Mouse (Mus musculus): ENCODE measurements around the gene Zfp683. TPM values are rescaled to one million over a fixed set of nuclear protein-coding genes. Genes with fewer than 3 reads are reported as not detected.

The Zfp683 gene
- polyA plus RNA-seq (2015; fragmentation: Nextera tagmentation; extraction: Ambion mirVana) = not detected in 2 replicates

DNA sequence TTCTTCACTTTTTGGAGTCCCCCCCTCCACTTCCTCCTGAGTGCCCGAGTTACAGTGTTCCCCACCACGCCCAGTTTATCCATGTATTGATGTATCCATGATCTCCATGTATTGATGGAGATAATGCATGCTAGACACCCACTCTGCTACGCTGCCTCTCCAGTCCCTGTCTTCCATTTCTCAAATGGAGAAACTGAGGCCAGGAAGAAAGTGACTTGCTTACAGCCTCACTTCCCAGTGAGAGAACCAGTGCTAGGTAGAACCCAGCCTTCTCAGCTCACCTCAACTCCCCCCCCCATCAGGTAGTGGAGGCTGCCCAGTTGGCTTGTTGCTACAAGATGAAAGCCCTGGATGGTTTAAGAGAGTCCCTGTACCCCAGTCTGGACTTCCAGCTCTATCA, at the start of gene Zfp683:
TSS of gene Zfp683 (plus strand) at position 301 of the 400 bp plus-strand sequence.
- no peaks in the 10 kb centered on the region for H3K27me3 ChIP-seq (replicated peaks; ENCODE audit: control insufficient read depth, insufficient read depth, low read length)
- H3K36me3 ChIP-seq (ENCODE audit: control insufficient read depth, insufficient read depth) = no peaks in the 10 kb centered on the region
- no peak within 1 kb of the TSS for H3K27ac ChIP-seq (ENCODE audit: low read length)
- no peak within 1 kb of the TSS for H3K9ac ChIP-seq (replicated peaks; ENCODE audit: low read depth, low read length)
- H3K4me1 ChIP-seq (replicated peaks; ENCODE audit: control insufficient read depth, insufficient read depth, low read length) = peaks cover 4% of the 10 kb centered on the region
- H3K9me3 ChIP-seq (ENCODE audit: control insufficient read depth, low read length) = no peaks in the 10 kb centered on the region
- no peak for ATAC-seq
- no peak within 1 kb of the TSS for H3K4me3 ChIP-seq (replicated peaks; ENCODE audit: low read length)
- no peak within 1 kb of the TSS for H3K4me2 ChIP-seq (ENCODE audit: low read length)
- WGBS = 89% methylated on average over 3 of the region's 3 CpGs

DNA sequence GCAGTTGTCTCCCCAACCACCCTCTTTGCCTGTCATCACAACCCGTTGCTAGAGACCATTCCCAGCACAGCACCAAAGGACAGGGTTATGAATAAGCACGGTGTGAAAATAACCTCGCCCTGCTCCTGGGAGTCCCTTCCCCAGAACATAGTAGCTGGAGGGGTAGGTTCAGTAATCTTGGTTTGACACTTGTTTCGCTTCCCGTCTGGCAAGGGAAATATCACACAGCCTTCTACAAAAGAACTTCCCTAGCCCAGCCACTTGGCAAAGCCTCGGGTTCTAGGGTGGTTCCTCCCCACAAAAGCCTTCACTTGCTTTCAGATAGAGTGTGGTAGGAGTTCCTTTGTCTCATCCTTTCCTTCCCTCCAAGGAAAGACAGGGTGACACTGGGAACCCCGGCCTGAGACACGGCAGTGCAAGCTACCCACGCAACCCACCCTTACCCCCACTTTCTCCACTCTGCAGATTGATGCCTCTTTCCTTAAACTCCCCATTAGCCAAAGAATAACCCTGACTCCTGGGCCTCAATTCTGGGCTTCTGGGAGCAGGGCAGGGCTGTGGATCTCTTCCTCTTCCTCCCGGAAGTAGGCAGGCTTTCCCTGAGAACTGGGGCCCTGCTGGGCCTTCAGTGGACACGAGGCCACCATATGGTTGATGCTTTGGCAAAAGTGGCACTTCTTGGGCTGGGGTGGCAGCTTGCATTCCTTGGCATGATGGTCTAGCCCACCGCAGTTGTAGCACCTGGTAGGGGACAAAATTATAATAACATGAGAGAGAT, 47.9 kb upstream of the Zfp683 start:
- no peaks in the 10 kb centered on the region for H3K27me3 ChIP-seq (replicated peaks; ENCODE audit: control insufficient read depth, insufficient read depth, low read length)
- H3K36me3 ChIP-seq (ENCODE audit: control insufficient read depth, insufficient read depth) = no peaks in the 10 kb centered on the region
- 60% methylated on average over 12 of the region's 12 CpGs for WGBS

DNA sequence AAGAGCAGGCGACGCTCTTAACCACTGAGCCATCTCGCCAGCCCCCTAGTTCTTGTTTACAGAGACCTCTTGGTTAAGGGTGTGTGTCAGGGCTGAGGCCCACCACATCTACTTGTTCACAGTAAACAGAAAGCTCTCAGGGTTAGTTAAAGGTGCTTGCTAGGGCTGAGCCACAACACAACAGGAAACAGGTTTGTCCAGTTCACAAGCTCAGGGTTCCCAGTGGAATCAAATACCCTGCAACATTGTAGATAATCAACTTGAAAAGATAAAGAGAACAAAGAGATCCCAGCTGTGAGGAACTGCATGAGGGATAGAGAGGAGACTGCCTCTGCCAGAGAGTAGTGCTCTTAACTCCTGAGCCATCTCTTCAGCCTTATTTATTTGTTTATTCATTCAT, 46.8 kb upstream of the Zfp683 start:
- Histone ChIP-seq H3K9me3 (ENCODE audit: control insufficient read depth, low read length) (no peaks in the 10 kb centered on the region), H3K4me1 (replicated peaks; ENCODE audit: control insufficient read depth, insufficient read depth, low read length) (no peaks in the 10 kb centered on the region), H3K4me2 (ENCODE audit: low read length) (no peak overlapping the region), H3K4me3 (replicated peaks; ENCODE audit: low read length) (no peak overlapping the region), H3K9ac (replicated peaks; ENCODE audit: low read depth, low read length) (no peak overlapping the region), H3K36me3 (ENCODE audit: control insufficient read depth, insufficient read depth) (no peaks in the 10 kb centered on the region), H3K27ac (ENCODE audit: low read length) (no peak overlapping the region), H3K27me3 (replicated peaks; ENCODE audit: control insufficient read depth, insufficient read depth, low read length) (no peaks in the 10 kb centered on the region)
- WGBS = 94% methylated on average over 3 of the region's 3 CpGs
- no peak for ATAC-seq

More for the DNA sequence above, 47.9 kb upstream of the Zfp683 start:
- Histone ChIP-seq H3K27ac (ENCODE audit: low read length) (no peak overlapping the region), H3K9me3 (ENCODE audit: control insufficient read depth, low read length) (no peaks in the 10 kb centered on the region), H3K4me2 (ENCODE audit: low read length) (no peak overlapping the region), H3K4me1 (replicated peaks; ENCODE audit: control insufficient read depth, insufficient read depth, low read length) (no peaks in the 10 kb centered on the region), H3K9ac (replicated peaks; ENCODE audit: low read depth, low read length) (no peak overlapping the region), H3K4me3 (replicated peaks; ENCODE audit: low read length) (no peak overlapping the region)
- no peak for ATAC-seq

DNA sequence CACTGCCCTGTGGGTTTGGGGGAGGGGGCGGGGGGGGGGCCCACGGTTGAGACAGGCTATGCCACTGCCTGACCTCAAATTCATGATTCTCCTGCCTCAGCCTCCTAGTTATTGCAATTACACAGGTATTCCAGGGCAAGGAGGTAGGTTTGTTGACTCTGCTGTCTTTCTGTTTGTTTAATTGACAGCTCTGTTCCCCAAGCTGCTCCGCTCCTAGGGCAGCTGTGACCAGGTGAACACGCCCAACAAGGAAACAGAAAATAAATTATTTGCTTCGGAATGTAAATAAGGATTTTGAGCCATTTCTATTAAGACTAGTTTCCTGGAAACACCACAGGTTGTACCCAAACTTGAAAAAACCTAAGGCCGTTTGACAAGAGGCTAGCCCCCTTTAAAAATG, 43.9 kb upstream of the Zfp683 start:
- 55% methylated on average over 6 of the region's 6 CpGs for WGBS
- Histone ChIP-seq H3K4me3 (replicated peaks; ENCODE audit: low read length) (no peak overlapping the region), H3K9me3 (ENCODE audit: control insufficient read depth, low read length) (no peaks in the 10 kb centered on the region), H3K27ac (ENCODE audit: low read length) (no peak overlapping the region), H3K36me3 (ENCODE audit: control insufficient read depth, insufficient read depth) (no peaks in the 10 kb centered on the region), H3K4me1 (replicated peaks; ENCODE audit: control insufficient read depth, insufficient read depth, low read length) (no peaks in the 10 kb centered on the region), H3K9ac (replicated peaks; ENCODE audit: low read depth, low read length) (no peak overlapping the region), H3K27me3 (replicated peaks; ENCODE audit: control insufficient read depth, insufficient read depth, low read length) (no peaks in the 10 kb centered on the region; the same call in none of the 2 replicates), H3K4me2 (ENCODE audit: low read length) (no peak overlapping the region)
- ATAC-seq = no peak

DNA sequence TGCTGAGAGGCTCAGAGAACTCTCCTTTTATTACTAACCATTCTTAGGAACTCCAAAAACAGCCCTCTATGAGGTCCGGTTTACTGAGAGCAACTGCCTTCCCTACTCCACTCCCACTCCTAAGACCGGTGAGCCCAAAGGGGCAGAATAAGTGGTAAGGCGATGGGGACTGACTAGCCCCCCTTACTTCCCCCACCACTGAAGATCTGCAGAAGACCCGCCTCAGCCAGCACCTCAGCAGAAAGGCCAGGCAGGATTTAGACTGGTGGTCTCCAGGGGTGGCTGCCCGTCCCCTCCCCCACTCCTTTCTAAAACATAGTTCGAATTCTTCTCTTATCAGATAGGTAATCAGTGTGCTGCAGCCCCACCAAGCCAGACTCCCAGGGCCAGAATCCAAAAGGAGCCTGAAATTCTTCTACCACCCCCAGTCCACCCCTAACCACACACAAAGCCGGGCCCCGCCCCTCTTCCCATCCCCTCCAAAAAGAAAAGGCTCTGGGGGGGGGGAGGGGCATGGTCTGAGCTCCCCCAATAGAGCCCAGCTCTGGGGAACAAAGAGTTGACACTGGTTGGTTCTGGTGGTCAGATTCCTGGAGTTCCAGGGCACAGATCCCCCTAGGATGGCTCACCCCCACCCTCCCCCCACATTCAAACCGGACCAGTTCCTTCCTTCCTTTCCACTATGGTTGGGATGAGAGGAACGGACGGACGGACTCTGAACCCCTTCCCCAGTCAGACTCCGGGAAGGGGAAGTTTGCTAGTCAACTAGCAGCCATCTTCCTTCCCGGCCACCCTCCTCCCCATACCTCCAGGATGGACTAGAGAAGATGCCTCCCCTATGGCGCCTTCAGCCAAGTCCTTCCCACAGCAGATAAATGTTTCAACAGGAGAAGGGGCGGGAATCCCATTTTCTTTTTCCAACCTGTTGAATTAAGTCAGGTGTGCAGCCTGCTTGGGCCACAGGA, 41.9 kb upstream of the Zfp683 start:
- Histone ChIP-seq H3K27ac (ENCODE audit: low read length) (no peak overlapping the region), H3K4me2 (ENCODE audit: low read length) (no peak overlapping the region), H3K27me3 (replicated peaks; ENCODE audit: control insufficient read depth, insufficient read depth, low read length) (peaks cover 11% of the 10 kb centered on the region), H3K4me3 (replicated peaks; ENCODE audit: low read length) (no peak overlapping the region), H3K36me3 (ENCODE audit: control insufficient read depth, insufficient read depth) (no peaks in the 10 kb centered on the region), H3K9me3 (ENCODE audit: control insufficient read depth, low read length) (no peaks in the 10 kb centered on the region), H3K4me1 (replicated peaks; ENCODE audit: control insufficient read depth, insufficient read depth, low read length) (no peaks in the 10 kb centered on the region), H3K9ac (replicated peaks; ENCODE audit: low read depth, low read length) (no peak overlapping the region)
- WGBS = 7% methylated on average over 16 of the region's 16 CpGs
- no peak for ATAC-seq

DNA sequence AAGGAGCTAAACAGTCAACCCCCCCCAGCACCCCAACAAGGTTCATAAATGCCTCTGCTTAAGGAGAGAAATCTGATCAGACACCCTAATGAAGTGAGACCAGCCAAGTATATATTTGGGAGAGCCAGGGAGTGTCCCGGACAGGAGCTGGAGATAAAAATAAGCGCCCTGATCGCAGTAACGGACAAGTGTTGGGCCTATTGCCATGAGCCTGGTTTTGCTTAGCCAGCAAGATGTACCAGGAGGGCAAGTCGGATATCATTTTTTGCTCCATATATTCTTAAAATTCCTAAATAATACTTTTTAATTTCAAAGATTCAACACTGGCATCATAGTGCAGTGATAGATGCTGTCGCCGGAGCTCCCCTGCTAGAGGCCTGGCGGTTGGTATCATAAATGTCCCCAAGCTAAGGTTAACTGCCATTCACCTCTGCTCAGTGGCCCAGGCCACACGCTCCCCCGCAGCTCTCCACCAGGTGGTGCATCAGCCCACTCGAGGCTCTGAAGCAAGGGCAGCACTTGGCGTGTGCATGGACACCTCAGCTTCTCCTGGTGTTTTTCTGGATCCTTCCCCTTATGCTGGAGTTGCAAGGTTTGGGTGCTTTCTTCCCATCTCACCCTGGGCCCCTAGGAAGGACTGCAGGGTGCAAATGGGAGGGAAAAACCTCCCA, 40.6 kb upstream of the Zfp683 start:
- H3K4me3 ChIP-seq (replicated peaks; ENCODE audit: low read length) = no peak overlapping the region
- peaks cover 6% of the 10 kb centered on the region for H3K4me1 ChIP-seq (replicated peaks; ENCODE audit: control insufficient read depth, insufficient read depth, low read length)
- H3K36me3 ChIP-seq (ENCODE audit: control insufficient read depth, insufficient read depth) = no peaks in the 10 kb centered on the region
- no peak for ATAC-seq
- H3K27me3 ChIP-seq (replicated peaks; ENCODE audit: control insufficient read depth, insufficient read depth, low read length) = peaks cover 23% of the 10 kb centered on the region
- no peak overlapping the region for H3K4me2 ChIP-seq (ENCODE audit: low read length)
- no peak overlapping the region for H3K9ac ChIP-seq (replicated peaks; ENCODE audit: low read depth, low read length)
- H3K27ac ChIP-seq (ENCODE audit: low read length) = no peak overlapping the region
- 43% methylated on average over 12 of the region's 12 CpGs for WGBS
- no peaks in the 10 kb centered on the region for H3K9me3 ChIP-seq (ENCODE audit: control insufficient read depth, low read length)

DNA sequence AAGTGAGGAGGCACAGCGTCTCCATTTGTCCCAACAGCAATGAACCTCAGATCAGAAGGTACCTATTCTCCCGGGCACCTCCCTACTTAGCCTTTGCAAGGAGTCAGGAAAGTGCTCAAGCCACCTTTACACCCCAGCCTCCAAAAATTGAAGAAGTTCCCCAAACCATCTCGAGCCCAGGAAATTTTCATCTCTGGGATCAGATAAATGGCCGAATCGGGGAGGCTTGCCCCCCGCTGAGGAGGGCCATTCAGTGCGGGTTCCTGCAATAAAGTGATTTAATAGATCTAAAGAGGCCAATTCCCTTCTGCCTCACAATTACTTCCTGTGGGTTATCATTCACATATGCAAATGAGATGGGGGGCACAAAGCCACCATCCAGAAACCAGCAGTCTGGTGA, 37.4 kb upstream of the Zfp683 start:
- no peak overlapping the region for H3K4me3 ChIP-seq (replicated peaks; ENCODE audit: low read length)
- no peak for ATAC-seq
- H3K36me3 ChIP-seq (ENCODE audit: control insufficient read depth, insufficient read depth) = no peaks in the 10 kb centered on the region
- 2% methylated on average over 7 of the region's 7 CpGs for WGBS
- no peaks in the 10 kb centered on the region for H3K9me3 ChIP-seq (ENCODE audit: control insufficient read depth, low read length)
- H3K4me1 ChIP-seq (replicated peaks; ENCODE audit: control insufficient read depth, insufficient read depth, low read length) = peaks cover 17% of the 10 kb centered on the region
- no peak overlapping the region for H3K27ac ChIP-seq (ENCODE audit: low read length)
- H3K27me3 ChIP-seq (replicated peaks; ENCODE audit: control insufficient read depth, insufficient read depth, low read length) = peaks cover 40% of the 10 kb centered on the region
- H3K4me2 ChIP-seq (ENCODE audit: low read length) = no peak overlapping the region
- H3K9ac ChIP-seq (replicated peaks; ENCODE audit: low read depth, low read length) = no peak overlapping the region

DNA sequence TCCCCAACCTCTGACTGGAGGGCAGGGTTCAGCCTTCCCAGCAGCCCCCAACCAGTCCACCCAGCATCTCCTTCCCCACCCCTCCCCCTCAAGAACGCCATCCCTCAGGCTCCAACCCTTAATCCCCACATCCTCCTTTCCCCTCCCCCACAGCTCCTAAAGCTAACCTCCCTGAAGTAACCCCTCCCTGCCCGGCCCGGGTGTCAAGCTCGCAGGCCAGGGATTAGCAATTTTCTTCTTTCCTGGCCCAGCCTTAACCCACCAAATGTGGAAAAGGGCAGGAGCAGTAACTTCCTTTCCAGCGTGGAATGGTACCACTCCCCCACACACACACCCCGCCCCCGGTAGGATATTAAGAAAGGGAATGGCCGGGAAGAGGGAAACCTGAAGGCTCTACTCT, 36.9 kb upstream of the Zfp683 start:
- no peak overlapping the region for H3K27ac ChIP-seq (ENCODE audit: low read length)
- H3K9ac ChIP-seq (replicated peaks; ENCODE audit: low read depth, low read length) = no peak overlapping the region
- 5% methylated on average over 8 of the region's 8 CpGs for WGBS
- ATAC-seq = no peak
- no peak overlapping the region for H3K4me3 ChIP-seq (replicated peaks; ENCODE audit: low read length)
- peaks cover 40% of the 10 kb centered on the region for H3K27me3 ChIP-seq (replicated peaks; ENCODE audit: control insufficient read depth, insufficient read depth, low read length)
- no peak overlapping the region for H3K4me2 ChIP-seq (ENCODE audit: low read length)
- H3K36me3 ChIP-seq (ENCODE audit: control insufficient read depth, insufficient read depth) = no peaks in the 10 kb centered on the region
- peaks cover 17% of the 10 kb centered on the region for H3K4me1 ChIP-seq (replicated peaks; ENCODE audit: control insufficient read depth, insufficient read depth, low read length)
- no peaks in the 10 kb centered on the region for H3K9me3 ChIP-seq (ENCODE audit: control insufficient read depth, low read length)

Data from forebrain, embryonic 16.5 days (tissue).